Mouse (Mus musculus): ENCODE measurements around the gene Zfp619. TPM values are rescaled to one million over a fixed set of nuclear protein-coding genes. Genes with fewer than 3 reads are reported as not detected.

Gene Zfp619
- polyA plus RNA-seq (2014; fragmentation: Illumina TruSeq; extraction: RNeasy Lipid Tissue Mini Kit (QIAGEN cat#74804); ENCODE audit: low read depth, low replicate concordance): 0.67 TPM

GRCm38 (mm10) chr7:39517616-39518177, at the start of gene Zfp619:
Zfp619 (plus strand) TSS chr7:39517766.

Other genes starting within 250 kb of the Zfp619 start
- 5.4 TPM for gene Gm5114, start 104.6 kb upstream of the Zfp619 start, polyA plus RNA-seq (2014; fragmentation: Illumina TruSeq; extraction: RNeasy Lipid Tissue Mini Kit (QIAGEN cat#74804); ENCODE audit: low read depth, low replicate concordance)

All from testis, adult 10 weeks (tissue).